Mouse (Mus musculus): ENCODE measurements around the gene Tac4. TPM values are rescaled to one million over a fixed set of nuclear protein-coding genes. Genes with fewer than 3 reads are reported as not detected.

Gene Tac4
- total and polyA plus RNA-seq, 3 experiments = 0.19 TPM; not detected in 2

DNA sequence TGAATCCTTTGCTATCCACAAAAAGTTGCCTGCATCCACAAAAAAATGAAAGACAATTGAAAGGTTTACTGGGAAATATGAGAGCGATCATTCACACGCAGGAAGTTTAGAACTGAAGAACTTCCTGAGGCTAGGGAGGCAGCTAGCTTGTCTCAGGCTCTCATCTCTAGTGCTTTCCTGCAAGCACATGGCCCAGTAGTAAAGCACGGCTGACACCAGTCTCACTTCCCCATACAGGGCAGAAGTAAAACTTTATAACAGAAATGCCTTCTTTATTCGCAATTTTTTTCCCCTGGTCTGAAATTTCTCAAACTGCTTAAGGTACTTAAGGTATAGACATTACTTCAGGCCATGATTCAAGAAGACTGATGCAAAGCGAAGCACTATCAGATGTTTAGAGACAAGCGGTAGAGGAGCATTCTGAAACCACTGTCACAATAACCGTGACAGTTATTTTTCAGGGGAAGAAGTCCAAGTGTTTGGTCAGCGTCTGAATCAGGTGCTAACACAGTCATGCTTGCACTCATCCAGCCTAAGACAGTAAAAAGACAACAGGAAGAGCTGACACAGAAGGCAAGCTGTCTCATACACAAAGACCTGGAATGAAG lies 31.8 kb downstream of the Tac4 start:
- TF ChIP-seq UBTF (IDR thresholded peaks at IDR 0.05; ENCODE audit: low read depth, low read length) (no peak), CTCF (conservative IDR thresholded peaks at IDR 0.05 in 1 of 2, IDR thresholded peaks at IDR 0.05 in 1 of 2; ENCODE audit: low read depth in 2 of 2, low read length in 2 of 2) (no peak), MYC (IDR thresholded peaks at IDR 0.05; ENCODE audit: low read depth, low read length) (peak; percentile 100), KAT2A (IDR thresholded peaks at IDR 0.05; ENCODE audit: insufficient replicate concordance, low read length) (no peak), ZMIZ1 (IDR thresholded peaks at IDR 0.05; ENCODE audit: low read depth, low read length) (no peak; the same call in 1 of the 2 replicates), MXI1 (IDR thresholded peaks at IDR 0.05; ENCODE audit: low read depth, low read length) (peak; percentile 99), POLR2A (IDR thresholded peaks at IDR 0.05; ENCODE audit: low read depth, low read length) (no peak; the same call in 1 of the 2 replicates), E2F4 (IDR thresholded peaks at IDR 0.05; ENCODE audit: insufficient replicate concordance, low read depth, low read length) (no peak), MAX (IDR thresholded peaks at IDR 0.05; ENCODE audit: low read length) (peak; percentile 99), MEF2A (IDR thresholded peaks at IDR 0.05; ENCODE audit: borderline replicate concordance, low read depth, low read length) (peak; percentile 34; the same call in 1 of the 2 replicates), ZC3H11A (IDR thresholded peaks at IDR 0.05; ENCODE audit: low read depth, low read length) (no peak), USF2 (conservative IDR thresholded peaks at IDR 0.05; ENCODE audit: low read depth, low read length) (0 out of 2 replicates have a peak, but pooled peaks have one; percentile 3), IRF4 (IDR thresholded peaks at IDR 0.05; ENCODE audit: low read depth, low read length) (peak; percentile 97), ELF1 (IDR thresholded peaks at IDR 0.05; ENCODE audit: low read depth, low read length) (no peak), POLR2AphosphoS2 (IDR thresholded peaks at IDR 0.05; ENCODE audit: low read depth, low read length) (0 out of 2 replicates have a peak, but pooled peaks have one; percentile 28), CHD1 (IDR thresholded peaks at IDR 0.05; ENCODE audit: low read depth, low read length) (peak; percentile 72; the same call in 1 of the 2 replicates), TCF12 (IDR thresholded peaks at IDR 0.05; ENCODE audit: low read depth, low read length) (peak; percentile 48), SIN3A (IDR thresholded peaks at IDR 0.05; ENCODE audit: low read length) (peak; percentile 89), JUN (IDR thresholded peaks at IDR 0.05; ENCODE audit: insufficient read depth, low read depth, low read length) (peak; percentile 26; the same call in 1 of the 2 replicates), BHLHE40 (IDR thresholded peaks at IDR 0.05; ENCODE audit: low read depth, low read length) (peak; percentile 83), USF1 (IDR thresholded peaks at IDR 0.05; ENCODE audit: low read depth, low read length) (no peak), EP300 (IDR thresholded peaks at IDR 0.05; ENCODE audit: low read length) (peak; percentile 94), CHD2 (IDR thresholded peaks at IDR 0.05; ENCODE audit: low read length) (peak; percentile 51), ETS1 (conservative IDR thresholded peaks at IDR 0.05; ENCODE audit: low read depth, low read length) (peak; percentile 51), HCFC1 (IDR thresholded peaks at IDR 0.05; ENCODE audit: low read depth, low read length) (no peak), MAFK (IDR thresholded peaks at IDR 0.05; ENCODE audit: insufficient replicate concordance, low read length) (no peak), ZNF384 (IDR thresholded peaks at IDR 0.05; ENCODE audit: low read depth, low read length) (peak; percentile 79), TBP (conservative IDR thresholded peaks at IDR 0.05; ENCODE audit: low read depth, low read length) (0 out of 2 replicates have a peak, but pooled peaks have one; percentile 38), RAD21 (IDR thresholded peaks at IDR 0.05; ENCODE audit: low read depth, low read length) (no peak), RCOR1 (conservative IDR thresholded peaks at IDR 0.05; ENCODE audit: low read depth, low read length) (peak; percentile 63; the same call in 1 of the 2 replicates)
- Histone ChIP-seq H3K27ac (ENCODE audit: insufficient read depth, low read depth) (peak overlapping the region; percentile 90), H3K27me3 (replicated peaks) (no peaks in the 10 kb centered on the region), H3K4me2 (ENCODE audit: insufficient read depth, low read depth, poor library complexity, severe bottlenecking) (peak overlapping the region; percentile 94), H3K79me2 (replicated peaks; ENCODE audit: control insufficient read depth, extremely low read depth, insufficient read depth, poor library complexity, severe bottlenecking) (peaks cover 27% of the 10 kb centered on the region), H3K36me3 (replicated peaks in 1 of 2; ENCODE audit: control insufficient read depth in 1 of 2, insufficient read depth in 1 of 2, low read length in 1 of 2) (peaks cover 43 to 71% of the 10 kb centered on the region in 2 experiments), H3K4me1 (ENCODE audit: control insufficient read depth in 1 of 2, insufficient read depth in 2 of 2) (peaks cover 22 to 47% of the 10 kb centered on the region in 2 experiments), H3K9ac (ENCODE audit: insufficient read depth, low read depth) (peak overlapping the region; percentile 49), H3K9me3 (replicated peaks; ENCODE audit: low read length) (no peaks in the 10 kb centered on the region), H3K4me3 (replicated peaks in 1 of 3; ENCODE audit: low read depth in 2 of 3, low read length in 2 of 3, poor library complexity in 1 of 3) (no peak overlapping the region)
- in situ Hi-C loops (cut with MboI; ENCODE audit: low pct_ligation_motif_present, low pct_unique_long_range_greater_than_20kb, low sequenced_read_pairs) = no loop called here
- dilution Hi-C loops (cut with MboI; ENCODE audit: extremely low pct_ligation_motif_present, extremely low pct_unique_long_range_greater_than_20kb, low sequenced_read_pairs) = no loop called here
- peak; percentile 80 for DNase-seq (ENCODE audit: extremely low read depth)
